Mouse (Mus musculus) splenic B cell, adult 2 months (primary cell): ENCODE measurements around the gene Zfp710.

Source experiments
- DNase-seq: peaks from one replicate; pipeline ENCODE4 v3.0.0-alpha.2; 2011; ENCODE audit warnings: low read depth, low spot score
- H3K27me3 ChIP-seq: 2 replicates; pipeline ENCODE4 v1.6.1; 2012; ENCODE audit warnings: mild to moderate bottlenecking, low read length, moderate library complexity, mixed read lengths; ENCODE audit not compliant: control insufficient read depth, poor library complexity, insufficient read depth, severe bottlenecking
- H3K36me3 ChIP-seq: 2 replicates; pipeline ENCODE4 v1.6.1; 2012; ENCODE audit warnings: mild to moderate bottlenecking, low read length, moderate library complexity, mixed read lengths; ENCODE audit not compliant: control insufficient read depth, poor library complexity, insufficient read depth, severe bottlenecking

The Zfp710 gene

GRCm38 (mm10) chr7:80092351-80093046 is 67.9 kb downstream of the Zfp710 start:
- no peak for DNase-seq
- Histone ChIP-seq H3K27me3 (no peaks in the 10 kb centered on the region), H3K36me3 (peaks cover 3% of the 10 kb centered on the region; the same call in 1 of the 2 replicates)

- H3K27me3 ChIP-seq = no peaks in the 10 kb centered on the region
- DNase-seq = no peak
- H3K36me3 ChIP-seq = peaks cover 6% of the 10 kb centered on the region; the same call in 1 of the 2 replicates
These were observed 69.9 kb downstream of the Zfp710 start for GRCm38 (mm10) chr7:80094481-80094880.

GRCm38 (mm10) chr7:80095598-80096309 is 71.1 kb downstream of the Zfp710 start:
- Histone ChIP-seq H3K36me3 (peaks cover 4% of the 10 kb centered on the region; the same call in 1 of the 2 replicates), H3K27me3 (no peaks in the 10 kb centered on the region)
- DNase-seq = no peak

- Histone ChIP-seq H3K27me3 (no peaks in the 10 kb centered on the region), H3K36me3 (0 out of 2 replicates have a peak, but pooled peaks cover 4% of the 10 kb centered on the region)
- no peak for DNase-seq
These were observed 73.9 kb downstream of the Zfp710 start for GRCm38 (mm10) chr7:80098389-80098976.

GRCm38 (mm10) chr7:80103335-80103734 is 78.7 kb downstream of the Zfp710 start:
- H3K36me3 ChIP-seq = 0 out of 2 replicates have a peak, but pooled peaks cover 3% of the 10 kb centered on the region
- DNase-seq = no peak
- no peaks in the 10 kb centered on the region for H3K27me3 ChIP-seq

GRCm38 (mm10) chr7:80105637-80106390 is 81.2 kb downstream of the Zfp710 start:
- H3K27me3 ChIP-seq = no peaks in the 10 kb centered on the region
- no peaks in the 10 kb centered on the region for H3K36me3 ChIP-seq
- no peak for DNase-seq

GRCm38 (mm10) chr7:80106441-80106840 is 81.8 kb downstream of the Zfp710 start:
- Histone ChIP-seq H3K27me3 (no peaks in the 10 kb centered on the region), H3K36me3 (no peaks in the 10 kb centered on the region)
- DNase-seq = peak; percentile 40

- Histone ChIP-seq H3K36me3 (no peaks in the 10 kb centered on the region), H3K27me3 (no peaks in the 10 kb centered on the region)
- no peak for DNase-seq
These were observed 86.7 kb downstream of the Zfp710 start for GRCm38 (mm10) chr7:80111066-80112045.

- H3K27me3 ChIP-seq = no peaks in the 10 kb centered on the region
- no peak for DNase-seq
- no peaks in the 10 kb centered on the region for H3K36me3 ChIP-seq
These were observed 89.4 kb downstream of the Zfp710 start for GRCm38 (mm10) chr7:80113989-80114388.

GRCm38 (mm10) chr7:80114451-80115223 is 90.0 kb downstream of the Zfp710 start:
- no peaks in the 10 kb centered on the region for H3K36me3 ChIP-seq
- no peaks in the 10 kb centered on the region for H3K27me3 ChIP-seq
- DNase-seq = no peak

- H3K27me3 ChIP-seq = no peaks in the 10 kb centered on the region
- DNase-seq = peak; percentile 78
- H3K36me3 ChIP-seq = no peaks in the 10 kb centered on the region
These were observed 90.6 kb downstream of the Zfp710 start, which contains the start of gene Idh2 for GRCm38 (mm10) chr7:80115224-80115590. Idh2 (minus strand) TSS chr7:80115392.

GRCm38 (mm10) chr7:80116158-80116557 is 91.5 kb downstream of the Zfp710 start:
- Histone ChIP-seq H3K27me3 (no peaks in the 10 kb centered on the region), H3K36me3 (no peaks in the 10 kb centered on the region)
- DNase-seq = no peak

GRCm38 (mm10) chr7:80119198-80119597 is 94.6 kb downstream of the Zfp710 start:
- DNase-seq = no peak
- H3K27me3 ChIP-seq = no peaks in the 10 kb centered on the region; the same call in 1 of the 2 replicates
- H3K36me3 ChIP-seq = no peaks in the 10 kb centered on the region
